Mouse (Mus musculus): Measurements from ENCODE around the gene Trp53bp1. TPM values are rescaled to one million over a fixed set of nuclear protein-coding genes. Genes with fewer than 3 reads are reported as not detected.

Gene Trp53bp1
- polyA plus RNA-seq, 1 experiment from 2014 or later = 23.3 TPM

- Histone ChIP-seq H3K4me2 (peak within 1 kb of the TSS; percentile 77), H3K9me3 (replicated peaks) (no peaks in the 10 kb centered on the region), H3K36me3 (peaks cover 44% of the 10 kb centered on the region), H3K27ac (peak within 1 kb of the TSS; percentile 92), H3K4me1 (peaks cover 38% of the 10 kb centered on the region), H3K9ac (peak within 1 kb of the TSS; percentile 87), H3K4me3 (peak within 1 kb of the TSS; percentile 87), H3K27me3 (replicated peaks) (no peaks in the 10 kb centered on the region)
- ATAC-seq = peak; percentile 96
- under 1% methylated on average over 66 of the region's 66 CpGs for WGBS (ENCODE audit: insufficient replicate concordance)
Measured at GRCm38 (mm10) chr2:121170980-121171742, 100.0 kb downstream of the Trp53bp1 start, which contains the start of gene Zscan29. Gene Zscan29, minus strand, starts transcription at chr2:121171125.

- peaks cover 43% of the 10 kb centered on the region for H3K36me3 ChIP-seq
- H3K9ac ChIP-seq = peak within 1 kb of the TSS; percentile 87
- peaks cover 38% of the 10 kb centered on the region for H3K4me1 ChIP-seq
- ATAC-seq = peak; percentile 42
- H3K27ac ChIP-seq = peak within 1 kb of the TSS; percentile 92
- 0% methylated on average over 38 of the region's 38 CpGs for WGBS (ENCODE audit: insufficient replicate concordance)
- H3K27me3 ChIP-seq (replicated peaks) = no peaks in the 10 kb centered on the region
- H3K4me2 ChIP-seq = peak within 1 kb of the TSS; percentile 77
- H3K9me3 ChIP-seq (replicated peaks) = no peaks in the 10 kb centered on the region
- H3K4me3 ChIP-seq = peak within 1 kb of the TSS; percentile 87
Measured at GRCm38 (mm10) chr2:121170481-121170971, 100.7 kb downstream of the Trp53bp1 start, which contains the start of gene Tubgcp4. Gene Tubgcp4, plus strand, starts transcription at chr2:121170654.

- H3K4me2 ChIP-seq = peak overlapping the region; percentile 77
- WGBS (ENCODE audit: insufficient replicate concordance) = 8% methylated on average over 9 of the region's 9 CpGs
- no peaks in the 10 kb centered on the region for H3K27me3 ChIP-seq (replicated peaks)
- H3K4me1 ChIP-seq = peaks cover 38% of the 10 kb centered on the region
- peak overlapping the region; percentile 92 for H3K27ac ChIP-seq
- peaks cover 39% of the 10 kb centered on the region for H3K36me3 ChIP-seq
- peak overlapping the region; percentile 87 for H3K4me3 ChIP-seq
- no peaks in the 10 kb centered on the region for H3K9me3 ChIP-seq (replicated peaks)
- peak overlapping the region; percentile 87 for H3K9ac ChIP-seq
- no peak for ATAC-seq
Measured at GRCm38 (mm10) chr2:121169902-121170301, 101.3 kb downstream of the Trp53bp1 start.

- H3K9ac ChIP-seq = peak overlapping the region; percentile 87
- WGBS (ENCODE audit: insufficient replicate concordance) = 64% methylated on average over 4 of the region's 4 CpGs
- H3K36me3 ChIP-seq = peaks cover 37% of the 10 kb centered on the region
- no peak overlapping the region for H3K27ac ChIP-seq
- peak overlapping the region; percentile 77 for H3K4me2 ChIP-seq
- peak overlapping the region; percentile 87 for H3K4me3 ChIP-seq
- no peak for ATAC-seq
- no peaks in the 10 kb centered on the region for H3K9me3 ChIP-seq (replicated peaks)
- H3K4me1 ChIP-seq = peaks cover 38% of the 10 kb centered on the region
- H3K27me3 ChIP-seq (replicated peaks) = no peaks in the 10 kb centered on the region
Measured at GRCm38 (mm10) chr2:121169173-121169572, 102.0 kb downstream of the Trp53bp1 start.

- WGBS (ENCODE audit: insufficient replicate concordance) = 69% methylated on average over 3 of the region's 3 CpGs
- H3K4me1 ChIP-seq = peaks cover 5% of the 10 kb centered on the region; the same call in 1 of the 2 replicates
- no peak overlapping the region for H3K4me3 ChIP-seq
- no peak overlapping the region for H3K27ac ChIP-seq
- H3K36me3 ChIP-seq = peaks cover 57% of the 10 kb centered on the region
- H3K4me2 ChIP-seq = no peak overlapping the region
- H3K9me3 ChIP-seq (replicated peaks) = no peaks in the 10 kb centered on the region
- H3K27me3 ChIP-seq (replicated peaks) = no peaks in the 10 kb centered on the region
- no peak for ATAC-seq
- no peak overlapping the region for H3K9ac ChIP-seq
Measured at GRCm38 (mm10) chr2:121153100-121153499, 118.1 kb downstream of the Trp53bp1 start.

DNA sequence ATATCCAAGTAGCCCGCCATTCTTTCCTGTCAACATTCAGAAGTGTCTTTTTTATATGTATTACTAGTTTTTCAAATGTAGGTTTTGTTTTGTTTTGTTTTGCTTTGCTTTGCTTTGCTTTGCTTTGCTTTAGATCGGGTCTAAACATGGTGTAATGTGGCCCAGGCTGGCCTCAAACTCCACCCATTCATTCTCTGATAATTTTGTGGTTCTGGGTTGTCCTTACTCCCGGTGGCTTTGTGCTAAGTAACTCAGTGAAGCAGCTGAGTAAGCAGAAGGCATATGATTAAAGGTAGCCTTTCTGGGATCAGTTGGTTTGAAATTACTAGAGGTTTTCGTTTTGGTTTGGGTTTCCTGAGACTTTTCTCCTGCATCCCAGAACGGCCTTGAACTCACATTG is 121.5 kb downstream of the Trp53bp1 start:
- H3K4me3 ChIP-seq = no peak overlapping the region
- H3K27me3 ChIP-seq (replicated peaks) = no peaks in the 10 kb centered on the region
- H3K9ac ChIP-seq = no peak overlapping the region
- H3K27ac ChIP-seq = no peak overlapping the region
- H3K36me3 ChIP-seq = peaks cover 61% of the 10 kb centered on the region
- peaks cover 5% of the 10 kb centered on the region; the same call in 1 of the 2 replicates for H3K4me1 ChIP-seq
- 53% methylated on average over 5 of the region's 5 CpGs for WGBS (ENCODE audit: insufficient replicate concordance)
- H3K9me3 ChIP-seq (replicated peaks) = no peaks in the 10 kb centered on the region
- no peak for ATAC-seq
- H3K4me2 ChIP-seq = no peak overlapping the region

Other genes with a start within 250 kb of the Trp53bp1 start
- 171 and 179 TPM in 2 replicates for gene Epb42, start 234.3 kb downstream of the Trp53bp1 start, polyA plus RNA-seq (2016; fragmentation: Nextera tagmentation; extraction: Ambion mirVana)
- gene Tgm5, start 185.6 kb downstream of the Trp53bp1 start, polyA plus RNA-seq (2016; fragmentation: Nextera tagmentation; extraction: Ambion mirVana) = 0.05 and 0.07 TPM in 2 replicates
- not detected in 2 replicates for gene Tgm7, start 161.6 kb downstream of the Trp53bp1 start, polyA plus RNA-seq (2016; fragmentation: Nextera tagmentation; extraction: Ambion mirVana)
- 11.2 and 11.5 TPM in 2 replicates for gene Adal, start 131.0 kb downstream of the Trp53bp1 start, polyA plus RNA-seq (2016; fragmentation: Nextera tagmentation; extraction: Ambion mirVana)
- 11.8 and 12.3 TPM in 2 replicates for gene Lcmt2, start 130.8 kb downstream of the Trp53bp1 start, polyA plus RNA-seq (2016; fragmentation: Nextera tagmentation; extraction: Ambion mirVana)
- gene Tubgcp4, start 100.8 kb downstream of the Trp53bp1 start, polyA plus RNA-seq (2016; fragmentation: Nextera tagmentation; extraction: Ambion mirVana) = 37.2 and 37.8 TPM in 2 replicates
- gene Zscan29, start 100.3 kb downstream of the Trp53bp1 start, polyA plus RNA-seq (2016; fragmentation: Nextera tagmentation; extraction: Ambion mirVana) = 4.7 and 5.1 TPM in 2 replicates
- gene Map1a, start 18.2 kb upstream of the Trp53bp1 start, polyA plus RNA-seq (2016; fragmentation: Nextera tagmentation; extraction: Ambion mirVana) = 0.25 and 0.29 TPM in 2 replicates
- 8.1 and 8.7 TPM in 2 replicates for gene Ppip5k1, start 84.0 kb upstream of the Trp53bp1 start, polyA plus RNA-seq (2016; fragmentation: Nextera tagmentation; extraction: Ambion mirVana)
- 0.16 TPM in 1 of 2 replicates, not detected in the other for gene Ckmt1, start 86.3 kb upstream of the Trp53bp1 start, polyA plus RNA-seq (2016; fragmentation: Nextera tagmentation; extraction: Ambion mirVana)
- not detected in 2 replicates for gene Strc, start 115.8 kb upstream of the Trp53bp1 start, polyA plus RNA-seq (2016; fragmentation: Nextera tagmentation; extraction: Ambion mirVana)
- 353 and 364 TPM in 2 replicates for gene Pdia3, start 142.4 kb upstream of the Trp53bp1 start, polyA plus RNA-seq (2016; fragmentation: Nextera tagmentation; extraction: Ambion mirVana)
- gene Catsper2, start 142.4 kb upstream of the Trp53bp1 start, polyA plus RNA-seq (2016; fragmentation: Nextera tagmentation; extraction: Ambion mirVana) = 0.84 and 1.0 TPM in 2 replicates
- gene Ell3, start 172.9 kb upstream of the Trp53bp1 start, polyA plus RNA-seq (2016; fragmentation: Nextera tagmentation; extraction: Ambion mirVana) = 1.4 and 1.6 TPM in 2 replicates
- gene Serf2, start 177.8 kb upstream of the Trp53bp1 start, polyA plus RNA-seq (2016; fragmentation: Nextera tagmentation; extraction: Ambion mirVana) = 321 and 334 TPM in 2 replicates
- 111 and 127 TPM in 2 replicates for gene Hypk, start 181.9 kb upstream of the Trp53bp1 start, polyA plus RNA-seq (2016; fragmentation: Nextera tagmentation; extraction: Ambion mirVana)
- 0.13 TPM in 1 of 2 replicates, not detected in the other for gene Serinc4, start 185.4 kb upstream of the Trp53bp1 start, polyA plus RNA-seq (2016; fragmentation: Nextera tagmentation; extraction: Ambion mirVana)
- 32.2 and 34.4 TPM in 2 replicates for gene Mfap1b, start 202.7 kb upstream of the Trp53bp1 start, polyA plus RNA-seq (2016; fragmentation: Nextera tagmentation; extraction: Ambion mirVana)
- gene Mfap1a, start 235.3 kb upstream of the Trp53bp1 start, polyA plus RNA-seq (2016; fragmentation: Nextera tagmentation; extraction: Ambion mirVana) = 15.2 and 17.3 TPM in 2 replicates
- gene Wdr76, start 235.3 kb upstream of the Trp53bp1 start, polyA plus RNA-seq (2016; fragmentation: Nextera tagmentation; extraction: Ambion mirVana) = 10.8 and 11.1 TPM in 2 replicates